In genomic region chr5:131829248-131829647, GRCm38 (mm10) we compare ENCODE assay signal across 10 mouse cellular contexts.
DNase-seq lines count a peak whose midpoint lies in the region; ATAC-seq lines count a peak whose summit lies in the region.
"Had no signal": no experiment of that assay in that cellular context is flagged by ENCODE, and none has a peak within 500 bp of the region (broad histone marks: within the 10 kb centered on the region; RNA-seq: fewer than 3 reads in every experiment).

No protein-coding gene starts in this region.

- H3K4me2 ChIP-seq in intestine, embryonic 16.5 days (ENCODE audit: low read depth, low read length) = no peak overlapping the region
- H3K4me2 ChIP-seq in intestine, embryonic 15.5 days (replicated peaks) = no peak overlapping the region
- H3K4me2 ChIP-seq in hindbrain, embryonic 12.5 days (replicated peaks) = no peak overlapping the region
- H3K4me2 ChIP-seq: embryonic facial prominence, embryonic 13.5 days; hindbrain, embryonic 15.5 days had no signal

- intact Hi-C loops in heart, postnatal 10 days (cut with DNase I) = no loop called here

- no peak overlapping the region for H3K27ac ChIP-seq in intestine, embryonic 16.5 days (ENCODE audit: low read length)
- H3K27ac ChIP-seq in intestine, embryonic 15.5 days = no peak overlapping the region
- no peak overlapping the region for H3K27ac ChIP-seq in hindbrain, embryonic 12.5 days
- H3K27ac ChIP-seq: embryonic facial prominence, embryonic 13.5 days; hindbrain, embryonic 15.5 days had no signal

- no peaks in the 10 kb centered on the region for H3K36me3 ChIP-seq in intestine, embryonic 16.5 days (ENCODE audit: control insufficient read depth, insufficient read depth, low read length)
- no peaks in the 10 kb centered on the region for H3K36me3 ChIP-seq in intestine, embryonic 15.5 days
- no peaks in the 10 kb centered on the region for H3K36me3 ChIP-seq in hindbrain, embryonic 12.5 days
- H3K36me3 ChIP-seq: embryonic facial prominence, embryonic 13.5 days; hindbrain, embryonic 15.5 days had no signal

- peak; percentile 58 for DNase-seq in adrenal gland, postnatal 25 days
- peak; percentile 44 to 48 for DNase-seq in heart, postnatal 10 days
- no peak for DNase-seq in layer of hippocampus, adult 18-20 months (ENCODE audit: low spot score in 2 of 2)
- DNase-seq in right cerebral cortex, postnatal 36 days (ENCODE audit: low spot score in 2 of 2) = no peak

- WGBS in intestine, embryonic 16.5 days = 41% methylated on average over 3 of the region's 3 CpGs
- WGBS in intestine, embryonic 15.5 days = 54% methylated on average over 3 of the region's 3 CpGs
- WGBS in hindbrain, embryonic 12.5 days = 48% methylated on average over 3 of the region's 3 CpGs

- no peaks in the 10 kb centered on the region for H3K27me3 ChIP-seq in intestine, embryonic 16.5 days (replicated peaks; ENCODE audit: control insufficient read depth, insufficient read depth, low read length)
- H3K27me3 ChIP-seq in intestine, embryonic 15.5 days (replicated peaks) = no peaks in the 10 kb centered on the region
- H3K27me3 ChIP-seq in hindbrain, embryonic 12.5 days = no peaks in the 10 kb centered on the region
- H3K27me3 ChIP-seq: embryonic facial prominence, embryonic 13.5 days; hindbrain, embryonic 15.5 days had no signal

- no peak overlapping the region for H3K9ac ChIP-seq in intestine, embryonic 16.5 days (ENCODE audit: low read depth, low read length)
- H3K9ac ChIP-seq in intestine, embryonic 15.5 days = no peak overlapping the region
- H3K9ac ChIP-seq in hindbrain, embryonic 12.5 days = no peak overlapping the region
- H3K9ac ChIP-seq: embryonic facial prominence, embryonic 13.5 days; hindbrain, embryonic 15.5 days had no signal

- no peak overlapping the region for H3K4me3 ChIP-seq in intestine, embryonic 16.5 days (ENCODE audit: low read length)
- H3K4me3 ChIP-seq in intestine, embryonic 15.5 days (replicated peaks) = no peak overlapping the region
- H3K4me3 ChIP-seq in hindbrain, embryonic 12.5 days = no peak overlapping the region
- H3K4me3 ChIP-seq: embryonic facial prominence, embryonic 13.5 days; hindbrain, embryonic 15.5 days had no signal

- 0 out of 2 replicates have a peak, but pooled peaks have one; percentile 22 for ATAC-seq in intestine, embryonic 16.5 days
- no peak for ATAC-seq in intestine, embryonic 15.5 days
- ATAC-seq in megakaryocyte-erythroid progenitor cell, adult 5-6 weeks (replicated peaks; ENCODE audit: low FRiP score, low TSS enrichment, poor library complexity, severe bottlenecking) = peak; percentile 57; the same call in 1 of the 2 replicates
- ATAC-seq in hindbrain, embryonic 12.5 days (ENCODE audit: low FRiP score) = no peak

- no peaks in the 10 kb centered on the region for H3K4me1 ChIP-seq in intestine, embryonic 16.5 days (ENCODE audit: control insufficient read depth, insufficient read depth, low read length)
- H3K4me1 ChIP-seq in intestine, embryonic 15.5 days (replicated peaks) = peaks cover 3% of the 10 kb centered on the region; the same call in 1 of the 2 replicates
- H3K4me1 ChIP-seq in hindbrain, embryonic 12.5 days = peaks cover 31% of the 10 kb centered on the region

- no peaks in the 10 kb centered on the region for H3K9me3 ChIP-seq in intestine, embryonic 16.5 days (ENCODE audit: control insufficient read depth, low read length)
- H3K9me3 ChIP-seq in intestine, embryonic 15.5 days = no peaks in the 10 kb centered on the region
- no peaks in the 10 kb centered on the region for H3K9me3 ChIP-seq in hindbrain, embryonic 12.5 days (replicated peaks)
- H3K9me3 ChIP-seq: embryonic facial prominence, embryonic 13.5 days; hindbrain, embryonic 15.5 days had no signal

Comparison
In these comparisons a context has a peak if more than half of its experiments do, and no peak if none do; other contexts are left out.
1. ATAC-seq: peak in intestine, embryonic 16.5 days (single experiment) and megakaryocyte-erythroid progenitor cell, adult 5-6 weeks (single experiment); none in intestine, embryonic 15.5 days (single experiment) and hindbrain, embryonic 12.5 days (single experiment).
2. DNase-seq: peak in adrenal gland, postnatal 25 days (single experiment) and heart, postnatal 10 days (2 of 2); none in layer of hippocampus, adult 18-20 months (0 of 2) and right cerebral cortex, postnatal 36 days (0 of 2).